Mouse (Mus musculus): ENCODE measurements around the gene Inpp4b. TPM values are rescaled to one million over a fixed set of nuclear protein-coding genes. Genes with fewer than 3 reads are reported as not detected.

Gene Inpp4b
- polyA plus RNA-seq, 1 experiment = 0.02 TPM

DNA sequence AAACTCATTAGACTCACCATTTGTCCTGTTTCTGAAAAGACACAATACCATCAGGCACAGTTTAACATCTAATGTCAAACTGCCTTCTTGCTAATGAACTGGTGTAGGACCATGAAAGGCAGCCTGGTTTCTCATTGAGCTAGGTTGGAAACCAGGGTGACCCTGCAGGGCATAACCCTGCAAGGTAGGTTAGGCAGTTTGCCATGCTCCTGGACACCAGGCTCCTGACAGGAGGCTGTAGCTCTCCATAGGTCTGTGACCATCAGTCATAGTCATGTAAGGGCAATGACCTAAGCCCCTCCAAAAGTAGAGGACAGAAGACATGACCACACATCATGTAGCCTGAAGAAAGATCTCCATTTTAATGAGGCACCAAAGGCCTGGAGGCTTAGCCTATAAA lies 491.5 kb downstream of the Inpp4b start:
- H3K36me3 ChIP-seq (ENCODE audit: control insufficient read depth, insufficient read depth) = no peaks in the 10 kb centered on the region
- no peak overlapping the region for H3ac ChIP-seq (ENCODE audit: control insufficient read depth, insufficient read length, low read depth)
- no peak overlapping the region for H3K4me3 ChIP-seq (ENCODE audit: insufficient read depth, poor library complexity, severe bottlenecking)
- no peak for TF ChIP-seq CTCF (IDR thresholded peaks at IDR 0.05; ENCODE audit: control insufficient read depth, insufficient read depth, insufficient read length)
- no peaks in the 10 kb centered on the region for H3K79me3 ChIP-seq (ENCODE audit: low read depth)
- no peaks in the 10 kb centered on the region for H3K79me2 ChIP-seq (ENCODE audit: control insufficient read depth, insufficient read depth)
- no peaks in the 10 kb centered on the region for H3K27me3 ChIP-seq (ENCODE audit: control insufficient read depth, insufficient read depth, insufficient read length)

DNA sequence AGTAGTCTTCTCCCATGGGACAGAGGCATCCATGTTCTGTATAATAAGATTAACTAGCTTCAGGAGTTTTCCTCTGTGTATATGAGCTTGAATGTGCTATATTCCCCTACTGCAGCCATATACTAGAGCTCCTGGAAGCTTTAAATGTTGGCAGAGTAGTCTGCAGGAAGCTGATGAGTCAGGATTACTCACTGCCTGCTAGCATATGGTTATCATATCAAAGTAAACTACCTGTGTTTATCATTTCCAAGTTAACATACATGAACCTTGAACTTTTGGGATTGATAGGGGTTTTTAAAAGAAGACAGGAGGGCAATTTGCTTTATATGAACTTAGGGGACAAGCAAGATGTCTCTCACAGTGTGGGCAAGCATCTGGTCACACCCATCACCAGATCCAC lies 498.2 kb downstream of the Inpp4b start:
- no peak overlapping the region for H3ac ChIP-seq (ENCODE audit: control insufficient read depth, insufficient read length, low read depth)
- no peaks in the 10 kb centered on the region for H3K36me3 ChIP-seq (ENCODE audit: control insufficient read depth, insufficient read depth)
- H3K79me3 ChIP-seq (ENCODE audit: low read depth) = no peaks in the 10 kb centered on the region
- no peaks in the 10 kb centered on the region for H3K27me3 ChIP-seq (ENCODE audit: control insufficient read depth, insufficient read depth, insufficient read length)
- TF ChIP-seq MYOD1 (IDR thresholded peaks at IDR 0.05; ENCODE audit: control insufficient read depth, insufficient read length, low read depth) (no peak), CEBPB (IDR thresholded peaks at IDR 0.05; ENCODE audit: low read depth) (no peak), USF1 (IDR thresholded peaks at IDR 0.05; ENCODE audit: low read depth) (no peak), MAX (IDR thresholded peaks at IDR 0.05) (no peak), CTCF (IDR thresholded peaks at IDR 0.05; ENCODE audit: control insufficient read depth, insufficient read depth, insufficient read length) (no peak), MYOG (IDR thresholded peaks at IDR 0.05; ENCODE audit: control insufficient read depth, extremely low read depth, insufficient read length) (no peak), FOSL1 (IDR thresholded peaks at IDR 0.05; ENCODE audit: insufficient read depth, low read length, poor library complexity, severe bottlenecking) (peak; percentile 42)
- no peak overlapping the region for H3K4me3 ChIP-seq (ENCODE audit: insufficient read depth, poor library complexity, severe bottlenecking)
- no peaks in the 10 kb centered on the region for H3K79me2 ChIP-seq (ENCODE audit: control insufficient read depth, insufficient read depth)

DNA sequence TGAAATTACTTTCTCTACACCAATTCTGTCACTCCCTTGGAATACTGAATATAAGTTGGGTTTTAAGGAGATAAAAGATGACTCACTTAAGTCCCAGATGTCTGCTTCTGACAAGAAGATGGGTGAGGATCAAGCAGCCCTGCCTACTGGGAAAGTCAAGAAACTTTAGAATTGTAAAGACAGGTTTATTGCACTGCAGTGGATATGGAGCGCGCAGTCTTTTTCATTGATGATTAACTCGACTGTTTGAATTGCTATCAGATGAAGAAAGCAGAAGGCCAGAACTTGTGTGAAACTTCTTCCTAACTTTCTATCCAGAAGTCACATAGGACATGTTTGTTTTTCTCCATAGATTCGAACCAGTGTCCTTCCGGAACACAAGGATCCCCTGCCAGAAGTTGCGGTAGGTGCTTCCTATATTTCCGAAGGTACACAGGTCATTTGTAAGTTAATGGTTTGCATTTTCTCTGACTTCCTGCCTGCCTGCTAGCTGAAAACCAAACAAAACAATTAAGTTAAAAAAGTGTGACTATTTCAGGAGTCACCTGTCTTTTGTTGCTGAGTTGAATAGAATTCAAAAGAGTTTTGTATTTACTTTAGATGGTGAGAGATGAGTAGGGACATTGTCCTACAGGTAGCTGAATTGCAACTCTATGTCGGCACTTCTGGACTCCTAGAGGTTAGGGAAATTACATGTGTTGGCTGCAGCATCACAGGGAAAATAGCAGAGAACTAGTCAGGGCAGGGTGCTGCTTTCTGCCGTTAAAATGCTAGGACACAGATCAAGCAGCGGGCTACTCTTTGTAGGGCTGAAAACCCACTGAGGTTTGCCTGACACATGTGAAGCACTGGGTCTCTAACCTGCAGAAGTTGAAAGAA lies 502.0 kb downstream of the Inpp4b start:
- no peaks in the 10 kb centered on the region for H3K79me3 ChIP-seq (ENCODE audit: low read depth)
- H3K4me3 ChIP-seq (ENCODE audit: insufficient read depth, poor library complexity, severe bottlenecking) = no peak overlapping the region
- no peaks in the 10 kb centered on the region for H3K36me3 ChIP-seq (ENCODE audit: control insufficient read depth, insufficient read depth)
- H3K79me2 ChIP-seq (ENCODE audit: control insufficient read depth, insufficient read depth) = no peaks in the 10 kb centered on the region
- H3K27me3 ChIP-seq (ENCODE audit: control insufficient read depth, insufficient read depth, insufficient read length) = no peaks in the 10 kb centered on the region
- TF ChIP-seq MYOD1 (IDR thresholded peaks at IDR 0.05; ENCODE audit: control insufficient read depth, insufficient read length, low read depth) = no peak
- TF ChIP-seq FOSL1 (IDR thresholded peaks at IDR 0.05; ENCODE audit: insufficient read depth, low read length, poor library complexity, severe bottlenecking) = no peak
- no peak for TF ChIP-seq MAX (IDR thresholded peaks at IDR 0.05)
- TF ChIP-seq MYOG (IDR thresholded peaks at IDR 0.05; ENCODE audit: control insufficient read depth, extremely low read depth, insufficient read length) = no peak
- no peak for TF ChIP-seq USF1 (IDR thresholded peaks at IDR 0.05; ENCODE audit: low read depth)
- no peak for TF ChIP-seq CEBPB (IDR thresholded peaks at IDR 0.05; ENCODE audit: low read depth)
- TF ChIP-seq CTCF (IDR thresholded peaks at IDR 0.05; ENCODE audit: control insufficient read depth, insufficient read depth, insufficient read length) = no peak
- H3ac ChIP-seq (ENCODE audit: control insufficient read depth, insufficient read length, low read depth) = no peak overlapping the region

DNA sequence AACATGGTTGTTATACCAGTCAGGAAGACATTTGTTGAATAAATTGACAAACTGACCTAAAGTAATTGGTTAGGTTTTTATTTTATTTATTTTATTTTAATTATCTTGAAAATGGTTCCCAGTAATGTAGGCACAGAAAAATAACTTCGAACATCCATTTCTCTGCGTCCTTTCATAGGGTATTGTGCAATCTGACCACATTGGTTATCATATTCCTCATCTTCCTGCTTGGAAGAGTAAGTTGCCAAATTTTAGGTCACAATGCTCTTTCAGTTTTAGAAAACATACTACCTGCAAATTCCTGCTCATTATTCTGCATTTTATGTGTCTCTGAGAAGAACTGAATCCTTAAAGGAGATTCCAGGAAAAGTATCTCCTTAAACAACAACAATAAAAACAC lies 505.6 kb downstream of the Inpp4b start:
- no peaks in the 10 kb centered on the region for H3K79me3 ChIP-seq (ENCODE audit: low read depth)
- H3ac ChIP-seq (ENCODE audit: control insufficient read depth, insufficient read length, low read depth) = no peak overlapping the region
- peak; percentile 91 for TF ChIP-seq CEBPB (IDR thresholded peaks at IDR 0.05; ENCODE audit: low read depth)
- no peak for TF ChIP-seq FOSL1 (IDR thresholded peaks at IDR 0.05; ENCODE audit: insufficient read depth, low read length, poor library complexity, severe bottlenecking)
- H3K36me3 ChIP-seq (ENCODE audit: control insufficient read depth, insufficient read depth) = no peaks in the 10 kb centered on the region
- no peak overlapping the region for H3K4me3 ChIP-seq (ENCODE audit: insufficient read depth, poor library complexity, severe bottlenecking)
- no peaks in the 10 kb centered on the region for H3K27me3 ChIP-seq (ENCODE audit: control insufficient read depth, insufficient read depth, insufficient read length)
- no peaks in the 10 kb centered on the region for H3K79me2 ChIP-seq (ENCODE audit: control insufficient read depth, insufficient read depth)

DNA sequence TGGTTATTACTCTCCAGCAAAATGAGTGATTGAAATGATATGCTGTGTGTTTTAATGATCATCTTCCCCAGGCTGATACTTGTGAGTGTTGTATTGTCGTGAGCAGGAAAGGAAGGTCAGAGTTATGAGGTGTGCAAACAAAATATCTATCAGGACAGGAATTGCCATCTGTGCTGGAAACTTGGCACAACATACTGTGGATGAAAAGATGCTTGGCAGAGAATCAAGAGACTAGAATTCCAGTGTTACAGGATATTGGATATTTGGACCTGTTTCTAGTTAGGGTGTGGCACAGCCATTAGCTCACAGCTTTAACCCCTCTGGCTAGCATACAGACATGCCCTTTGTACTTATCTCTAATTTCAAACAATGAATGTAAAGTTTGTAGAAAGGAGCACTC lies 507.6 kb downstream of the Inpp4b start:
- H3ac ChIP-seq (ENCODE audit: control insufficient read depth, insufficient read length, low read depth) = no peak overlapping the region
- no peak overlapping the region for H3K4me3 ChIP-seq (ENCODE audit: insufficient read depth, poor library complexity, severe bottlenecking)
- H3K79me3 ChIP-seq (ENCODE audit: low read depth) = no peaks in the 10 kb centered on the region
- TF ChIP-seq FOSL1 (IDR thresholded peaks at IDR 0.05; ENCODE audit: insufficient read depth, low read length, poor library complexity, severe bottlenecking) (no peak), MAX (IDR thresholded peaks at IDR 0.05) (no peak), MYOG (IDR thresholded peaks at IDR 0.05; ENCODE audit: control insufficient read depth, extremely low read depth, insufficient read length) (no peak), MYOD1 (IDR thresholded peaks at IDR 0.05; ENCODE audit: control insufficient read depth, insufficient read length, low read depth) (no peak), CEBPB (IDR thresholded peaks at IDR 0.05; ENCODE audit: low read depth) (no peak), CTCF (IDR thresholded peaks at IDR 0.05; ENCODE audit: control insufficient read depth, insufficient read depth, insufficient read length) (no peak), USF1 (IDR thresholded peaks at IDR 0.05; ENCODE audit: low read depth) (no peak)
- H3K27me3 ChIP-seq (ENCODE audit: control insufficient read depth, insufficient read depth, insufficient read length) = no peaks in the 10 kb centered on the region
- H3K79me2 ChIP-seq (ENCODE audit: control insufficient read depth, insufficient read depth) = no peaks in the 10 kb centered on the region
- H3K36me3 ChIP-seq (ENCODE audit: control insufficient read depth, insufficient read depth) = no peaks in the 10 kb centered on the region

DNA sequence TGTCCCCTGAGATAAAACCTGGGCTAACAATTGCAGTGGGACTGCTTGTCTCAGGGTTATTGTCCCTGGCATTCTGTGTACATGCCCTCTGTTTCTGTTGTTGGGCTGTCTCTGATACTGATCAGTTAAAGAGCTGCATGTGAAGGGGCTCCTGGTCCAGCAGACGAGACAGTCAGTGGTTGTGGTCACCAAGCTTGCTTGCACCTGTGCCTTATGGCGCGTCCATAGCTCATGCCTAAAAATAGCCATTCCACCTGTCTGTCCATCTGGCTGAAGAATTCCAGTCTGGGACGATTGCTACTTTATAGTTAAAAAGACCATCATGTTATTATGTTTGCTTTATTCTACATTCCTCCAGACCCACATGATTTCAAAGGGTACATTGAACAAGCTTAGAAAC lies 510.8 kb downstream of the Inpp4b start:
- TF ChIP-seq USF1 (IDR thresholded peaks at IDR 0.05; ENCODE audit: low read depth) (no peak), CEBPB (IDR thresholded peaks at IDR 0.05; ENCODE audit: low read depth) (no peak), FOSL1 (IDR thresholded peaks at IDR 0.05; ENCODE audit: insufficient read depth, low read length, poor library complexity, severe bottlenecking) (no peak), MYOG (IDR thresholded peaks at IDR 0.05; ENCODE audit: control insufficient read depth, extremely low read depth, insufficient read length) (no peak), CTCF (IDR thresholded peaks at IDR 0.05; ENCODE audit: control insufficient read depth, insufficient read depth, insufficient read length) (no peak), MYOD1 (IDR thresholded peaks at IDR 0.05; ENCODE audit: control insufficient read depth, insufficient read length, low read depth) (peak; percentile 69)
- no peaks in the 10 kb centered on the region for H3K79me3 ChIP-seq (ENCODE audit: low read depth)
- H3K36me3 ChIP-seq (ENCODE audit: control insufficient read depth, insufficient read depth) = no peaks in the 10 kb centered on the region
- no peak overlapping the region for H3ac ChIP-seq (ENCODE audit: control insufficient read depth, insufficient read length, low read depth)
- no peak overlapping the region for H3K4me3 ChIP-seq (ENCODE audit: insufficient read depth, poor library complexity, severe bottlenecking)
- no peaks in the 10 kb centered on the region for H3K27me3 ChIP-seq (ENCODE audit: control insufficient read depth, insufficient read depth, insufficient read length)
- H3K79me2 ChIP-seq (ENCODE audit: control insufficient read depth, insufficient read depth) = no peaks in the 10 kb centered on the region

Data from C2C12 (cell line).